Mouse (Mus musculus) adrenal gland, postnatal 4 days (tissue): ENCODE results near the gene a. TPM values are rescaled to one million over a fixed set of nuclear protein-coding genes. Genes with fewer than 3 reads are reported as not detected.
"Not testable (repeated sequence)": the region's sequence is repeated elsewhere in the genome, so short reads cannot be mapped to it uniquely, and the experiment has no call there.

Experiments
- DNase-seq, 2 experiments: peaks; one replicate each; pipeline ENCODE4 v3.0.0; 2021 to 2022; ENCODE audit warnings: low spot score in 2 of 2, mixed read lengths in 2 of 2
- total RNA-seq, 2 experiments: library from RNA; stranded (reverse); gene quantifications; 2 replicates each; pipeline ENCODE4 v1.2.3; 2021

a gene
- total RNA-seq, 2 experiments from 2014 or later: not detected

DNA sequence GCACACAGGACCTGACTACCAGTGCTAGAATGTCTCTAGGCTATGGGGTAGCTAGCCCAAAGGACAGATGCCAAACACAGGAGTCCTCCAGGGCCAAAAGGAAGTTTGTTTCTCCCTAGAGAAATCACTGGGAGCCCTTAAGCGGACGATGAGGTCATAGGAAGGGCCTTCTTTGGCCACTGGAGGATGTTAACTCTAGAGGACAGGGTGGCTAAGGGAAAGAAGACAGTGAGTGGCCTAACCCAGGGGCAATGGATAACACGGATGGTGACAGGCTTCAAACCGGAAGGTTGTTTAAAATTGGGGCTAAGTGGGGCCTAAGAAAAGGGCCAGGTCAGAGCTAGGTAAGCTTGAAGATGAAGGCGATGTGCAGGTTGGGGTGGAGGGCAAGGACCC lies 258.9 kb downstream of the a start:
- DNase-seq: no peak

DNA sequence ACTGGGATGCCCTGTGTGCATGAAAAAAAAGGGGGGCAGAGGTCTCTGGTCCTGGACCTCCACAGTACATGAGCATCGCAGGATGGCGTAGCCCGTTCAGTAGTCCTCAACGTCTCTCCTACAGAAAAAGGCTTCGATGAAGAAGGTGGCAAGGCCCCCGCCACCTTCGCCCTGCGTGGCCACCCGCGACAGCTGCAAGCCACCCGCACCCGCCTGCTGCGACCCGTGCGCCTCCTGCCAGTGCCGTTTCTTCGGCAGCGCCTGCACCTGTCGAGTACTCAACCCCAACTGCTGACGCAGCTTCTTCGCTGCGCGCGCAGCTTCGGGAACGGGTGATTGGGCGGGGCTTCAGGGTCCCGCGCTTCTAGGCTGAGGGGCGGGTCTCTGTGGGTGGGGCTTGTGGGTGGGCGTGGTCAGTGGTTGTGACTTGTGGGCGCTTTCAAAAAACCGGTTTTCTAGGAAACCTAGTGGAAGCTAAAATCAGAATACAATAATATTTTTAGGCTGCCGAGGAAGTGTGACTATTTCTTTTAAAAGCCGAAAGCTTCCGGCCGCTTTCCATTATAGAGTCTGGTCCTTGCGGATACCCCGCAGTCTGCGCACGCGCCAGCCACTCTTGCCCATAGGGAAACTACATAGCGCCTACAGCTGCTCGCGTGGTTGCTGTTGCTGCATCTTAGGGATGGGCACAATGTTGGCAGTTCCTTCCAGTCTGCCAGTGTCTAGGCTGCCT lies 259.5 kb downstream of the a start:
- DNase-seq: peak; percentile 87 to 91

DNA sequence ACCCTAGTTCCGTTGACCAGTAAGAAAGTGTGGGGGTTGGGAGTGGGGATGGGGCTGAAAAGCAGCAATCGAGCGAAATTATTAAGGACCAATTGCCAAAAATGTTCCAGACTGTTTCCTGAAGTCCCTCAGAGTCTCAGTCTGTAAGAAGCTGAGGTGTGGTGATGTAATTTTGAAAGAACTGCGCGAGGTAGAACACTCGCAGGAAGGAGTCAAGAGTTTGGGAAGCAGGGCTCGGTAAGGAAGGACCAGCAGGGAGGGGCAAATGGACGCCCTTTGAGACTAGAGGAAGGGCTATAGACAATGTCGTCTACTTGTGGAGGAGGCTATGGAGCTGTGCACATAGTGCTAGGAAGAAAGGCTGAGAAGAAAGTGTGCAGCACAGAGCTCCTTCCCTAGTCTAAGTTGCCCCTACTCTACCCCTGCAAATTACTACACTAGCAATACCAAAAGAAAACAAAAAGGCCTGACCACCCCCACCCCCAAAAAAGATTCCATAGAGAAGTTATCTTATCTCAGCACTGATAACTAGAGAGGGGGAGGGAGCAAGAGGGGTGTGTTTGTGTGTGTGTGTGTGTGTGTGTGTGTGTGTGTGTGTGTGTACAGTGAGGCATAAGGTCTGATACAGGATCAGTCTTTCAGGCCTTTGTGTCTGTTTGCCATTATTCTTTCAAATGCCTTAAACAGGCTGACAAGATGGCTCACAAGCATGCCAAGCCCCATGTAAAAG lies 260.6 kb downstream of the a start:
- no peak for DNase-seq

GRCm38 (mm10) chr2:155052681-155053080 lies 261.5 kb downstream of the a start:
- DNase-seq: no peak

DNA sequence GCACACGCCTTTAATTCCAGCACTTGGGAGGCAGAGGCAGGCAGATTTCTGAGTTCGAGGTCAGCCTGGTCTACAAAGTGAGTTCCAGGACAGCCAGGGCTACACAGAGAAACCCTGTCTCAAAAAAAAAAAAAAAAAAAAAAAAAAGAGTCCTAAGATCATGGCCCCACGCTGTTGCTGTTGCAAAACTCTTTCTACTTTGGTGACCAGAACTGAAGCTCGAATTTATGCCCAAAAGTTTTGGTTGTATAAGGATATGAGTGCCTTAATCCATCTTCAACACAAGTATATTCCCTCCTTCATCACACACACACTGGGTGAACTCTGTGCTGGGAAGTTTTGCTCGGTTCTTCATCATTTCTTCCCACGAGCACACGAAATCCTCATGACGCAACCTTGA lies 262.3 kb downstream of the a start:
- not testable (repeated sequence) for DNase-seq

- DNase-seq: no peak
Measured at GRCm38 (mm10) chr2:155054672-155055071, 263.5 kb downstream of the a start.

GRCm38 (mm10) chr2:155056076-155056578 lies 264.9 kb downstream of the a start:
- no peak for DNase-seq

DNA sequence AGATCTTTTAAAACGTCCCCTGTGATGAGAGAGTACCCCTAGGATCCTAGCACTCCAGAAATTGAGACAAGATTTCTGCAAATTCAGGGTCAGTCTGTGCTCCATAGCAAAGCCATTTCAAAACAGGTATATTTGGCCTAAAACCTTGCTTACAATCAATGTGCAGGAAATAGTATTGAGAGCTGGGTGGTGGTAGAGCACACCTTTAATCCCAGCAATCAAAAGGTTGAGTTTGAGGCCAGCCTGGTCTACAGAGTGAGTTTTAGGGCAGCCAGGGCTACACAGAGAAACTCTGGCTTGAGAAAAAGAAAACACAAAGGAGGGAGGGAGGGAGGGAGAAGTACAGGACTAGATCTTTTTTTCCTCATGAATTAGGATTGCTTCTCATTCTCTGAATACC lies 266.2 kb downstream of the a start:
- no peak for DNase-seq

GRCm38 (mm10) chr2:155071027-155071426 lies 279.8 kb downstream of the a start:
- no peak for DNase-seq

DNA sequence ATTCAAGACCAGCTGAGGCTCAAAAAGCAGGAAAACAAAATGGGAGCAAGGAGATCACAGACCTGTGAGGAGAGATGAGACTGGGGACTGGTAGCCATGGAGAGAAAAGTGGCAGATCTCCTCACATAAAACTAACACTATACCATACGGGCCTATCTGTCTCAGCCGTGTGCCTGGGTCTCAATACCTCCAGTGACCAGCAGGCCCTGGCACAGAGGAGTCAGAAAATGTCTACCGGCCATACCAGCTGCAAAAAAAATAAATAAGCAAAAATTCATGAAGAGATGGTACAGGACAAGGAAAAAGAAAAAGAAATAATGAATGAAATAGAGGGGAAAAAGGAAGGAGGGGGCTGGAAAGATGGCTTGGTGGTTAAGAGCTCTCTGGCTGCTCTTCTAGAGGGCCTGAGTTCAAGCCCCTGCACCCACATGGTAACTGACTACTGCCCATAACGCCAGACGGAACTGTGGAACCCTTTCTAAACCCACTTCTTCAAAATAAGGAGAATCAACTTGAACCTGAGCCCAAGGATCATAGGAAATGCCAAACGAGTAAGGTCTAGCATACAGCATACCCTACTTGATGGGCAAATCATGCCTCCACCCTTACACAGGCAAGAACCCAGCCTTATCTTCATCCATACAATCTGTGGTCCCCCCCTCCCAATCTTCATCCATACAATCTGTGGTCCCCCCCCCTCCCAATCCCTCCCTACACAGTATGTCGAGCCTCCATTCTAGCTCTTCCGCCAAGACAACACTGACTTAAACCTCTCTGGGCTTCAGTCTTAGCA lies 281.3 kb downstream of the a start:
- no peak for DNase-seq

DNA sequence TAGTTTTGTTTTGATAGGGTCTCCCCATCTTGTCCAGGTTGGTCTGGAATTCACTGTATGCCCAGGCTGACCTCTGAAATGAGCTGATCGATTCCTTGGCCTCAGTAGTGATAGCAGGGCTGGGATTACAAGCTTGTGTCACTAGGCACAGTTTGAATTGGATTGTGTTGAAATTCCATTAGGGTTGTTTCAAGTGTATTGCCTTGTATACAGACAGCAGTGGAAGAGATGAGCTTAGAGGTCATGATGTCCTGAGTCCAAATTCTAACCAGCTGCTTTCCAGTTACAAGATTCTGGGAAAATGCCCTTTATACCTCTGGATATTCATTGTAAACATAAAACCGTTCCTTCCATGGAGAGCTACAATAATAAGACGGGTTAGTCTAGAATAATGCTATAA lies 282.1 kb downstream of the a start:
- no peak for DNase-seq

- DNase-seq: peak; percentile 68 to 84
Measured at GRCm38 (mm10) chr2:155073978-155074765, 283.0 kb downstream of the a start, which contains the start of gene Ahcy. Ahcy (minus strand) TSS chr2:155074497.

DNA sequence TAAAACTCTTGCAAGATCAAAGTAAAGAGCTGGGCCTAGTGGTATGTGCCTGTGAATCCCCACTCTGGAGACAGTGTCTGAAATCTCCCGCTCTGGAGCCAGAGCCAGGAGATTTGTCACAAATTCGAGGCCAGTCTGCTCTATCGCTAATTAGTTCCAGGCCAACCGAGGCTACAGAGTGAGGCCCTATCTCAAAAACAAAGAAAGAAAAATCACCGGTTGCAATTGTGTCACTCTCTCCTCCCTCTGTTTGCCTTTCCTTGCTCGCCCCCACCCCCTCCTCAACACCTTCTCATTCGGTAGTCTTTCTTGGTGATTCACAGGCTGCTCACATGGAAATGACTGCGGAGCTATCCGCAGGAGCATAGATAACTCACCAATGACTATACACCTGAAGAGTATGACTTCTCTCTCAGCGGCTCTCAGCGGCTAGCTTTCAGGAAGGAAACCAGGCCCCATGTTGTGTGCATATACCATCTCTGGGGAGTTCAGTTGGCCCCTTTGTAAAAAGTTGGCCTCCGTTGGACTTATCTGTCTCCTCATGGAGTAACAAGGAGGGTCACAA lies 283.6 kb downstream of the a start:
- no peak for DNase-seq

DNA sequence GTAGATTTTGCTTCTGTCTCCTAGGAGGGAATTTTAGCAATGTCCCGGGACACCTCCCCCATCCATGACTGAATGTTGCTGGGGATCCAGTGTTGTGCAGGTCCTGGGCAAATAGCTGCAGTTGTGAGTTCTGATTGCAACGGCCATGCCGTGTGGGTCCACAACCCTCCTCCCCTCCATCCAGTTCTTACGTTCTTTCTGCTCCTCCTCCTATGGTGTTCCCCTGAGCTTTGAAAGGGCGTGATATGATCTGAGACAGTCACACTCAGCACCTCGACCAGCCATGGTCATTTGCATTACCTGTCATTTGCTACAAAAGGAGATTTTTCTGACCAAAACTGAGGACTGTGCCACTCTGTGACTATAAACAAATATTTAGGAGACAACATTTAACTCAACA lies 284.4 kb downstream of the a start:
- DNase-seq: no peak

GRCm38 (mm10) chr2:155079500-155080178 lies 288.4 kb downstream of the a start:
- DNase-seq: no peak

- no peak for DNase-seq
Measured at GRCm38 (mm10) chr2:155080179-155080530, 289.0 kb downstream of the a start.

DNA sequence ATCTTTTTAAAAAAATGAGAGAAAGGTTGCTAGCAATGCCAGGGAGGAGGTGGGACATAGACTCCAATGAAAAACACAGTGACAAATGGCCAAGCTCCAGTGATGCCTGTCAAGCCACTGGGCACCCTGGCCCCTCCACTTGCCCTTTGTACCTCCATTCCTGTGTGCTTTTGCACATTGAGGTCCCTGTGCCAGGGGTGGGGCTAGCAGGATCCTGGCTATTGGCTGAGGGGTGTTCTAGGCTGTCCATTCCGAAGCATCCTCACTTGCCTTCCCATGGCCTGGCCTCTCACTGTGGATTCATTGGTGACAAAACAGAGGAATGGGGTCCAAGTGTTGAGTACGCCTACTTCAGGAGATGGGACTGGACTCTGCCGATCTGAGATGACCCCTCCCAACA lies 289.9 kb downstream of the a start:
- no peak for DNase-seq

DNA sequence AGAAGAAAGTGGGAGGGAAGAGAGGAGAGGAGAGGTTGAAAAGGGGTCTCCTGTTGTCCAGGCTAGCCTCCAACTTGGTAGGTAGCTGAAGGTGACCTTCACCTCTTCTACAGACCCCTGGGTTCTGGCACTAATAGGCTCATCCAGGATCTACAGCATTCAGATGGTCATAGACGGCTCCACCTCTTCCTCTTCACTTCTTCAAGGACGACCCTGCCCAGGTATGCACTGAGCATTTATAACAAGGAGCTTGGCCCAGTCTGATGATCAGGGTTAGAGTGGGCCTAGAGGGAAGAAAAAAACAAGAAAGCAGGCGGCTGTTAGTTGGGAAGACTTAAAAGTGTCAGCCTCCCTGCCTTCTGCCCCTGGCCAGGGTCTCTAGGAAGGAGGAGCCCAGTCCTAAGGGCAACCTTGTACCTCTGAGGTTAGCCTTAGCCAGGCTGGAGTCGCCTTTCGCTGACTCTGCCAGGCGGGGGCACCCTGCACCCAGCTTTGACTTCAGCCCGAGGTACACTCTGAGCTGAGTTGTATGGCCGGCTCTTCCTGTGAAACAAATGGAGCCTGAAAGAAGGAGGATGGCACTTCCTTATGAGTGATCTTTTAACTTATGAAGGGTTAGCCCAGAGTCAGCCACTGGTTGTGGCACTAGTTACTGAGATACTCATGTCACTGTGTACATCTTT lies 291.1 kb downstream of the a start:
- peak; percentile 47 to 59 for DNase-seq

DNA sequence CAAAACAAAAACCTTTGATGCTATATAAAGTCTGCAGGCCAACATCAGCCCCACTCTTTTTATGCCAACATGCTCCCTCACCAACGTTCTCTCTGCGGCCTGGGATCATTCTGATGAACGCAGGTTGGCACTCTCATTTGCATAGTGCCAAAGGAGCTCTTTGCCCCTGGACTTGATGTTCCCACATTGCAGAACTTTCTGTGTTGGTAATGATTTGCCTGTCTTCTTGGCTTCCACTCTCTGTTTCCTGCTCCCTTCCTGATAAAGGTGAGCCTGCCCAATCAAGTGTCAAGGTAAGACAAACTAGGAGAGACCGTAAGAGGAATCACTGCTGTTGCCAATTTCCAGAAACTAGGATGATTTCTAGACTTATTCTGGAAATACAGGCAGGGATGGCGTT lies 293.3 kb downstream of the a start:
- no peak for DNase-seq

DNA sequence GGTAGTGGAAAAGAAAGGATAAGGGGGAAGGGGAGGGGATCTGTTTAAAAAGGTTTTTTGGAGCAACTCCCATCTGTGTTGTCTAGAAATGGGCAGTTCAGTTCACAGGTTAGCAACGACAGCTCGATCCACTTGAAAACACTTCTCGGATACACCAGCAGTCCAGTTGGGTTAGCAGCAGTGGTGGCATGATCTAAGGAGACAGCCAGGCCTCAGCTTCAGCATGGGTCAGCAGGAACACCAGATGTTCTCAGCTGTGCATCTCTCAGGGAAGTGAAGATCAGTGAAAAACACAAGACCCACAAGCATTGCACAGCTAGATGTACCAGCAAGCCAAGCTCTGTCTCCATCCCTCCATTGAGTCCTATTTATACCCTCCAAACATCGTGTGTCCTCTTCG lies 295.1 kb downstream of the a start:
- no peak for DNase-seq
